Comparison of ENCODE assay signal across 8 mouse cellular contexts in the genomic region with DNA sequence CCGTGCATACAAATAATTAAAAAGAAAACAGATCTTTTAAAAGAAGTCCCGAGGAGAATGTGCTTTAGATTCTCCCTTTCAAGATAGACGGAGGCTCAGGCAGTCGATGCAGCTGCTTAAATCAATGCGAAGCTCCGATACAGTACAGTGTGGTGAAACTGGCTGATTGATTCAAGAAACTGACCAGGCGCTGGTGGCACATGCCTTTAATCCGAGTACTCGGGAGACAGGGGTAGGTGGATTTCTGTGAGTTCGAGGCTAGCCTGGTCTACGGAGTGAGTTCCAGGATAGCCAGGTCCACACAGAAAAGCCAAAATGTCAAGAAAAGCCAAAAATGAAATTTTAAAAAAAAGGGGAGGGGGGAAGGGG. TPM values are rescaled to one million over a fixed set of nuclear protein-coding genes. Genes with fewer than 3 reads are reported as not detected.
DNase-seq lines count a peak whose midpoint lies in the region; ATAC-seq and TF ChIP-seq lines count a peak whose summit lies in the region.

No protein-coding gene starts in this region.

- H3K27me3 ChIP-seq in forebrain, embryonic 11.5 days (ENCODE audit: control insufficient read depth, insufficient read depth, low read length), result no peaks in the 10 kb centered on the region
- H3K27me3 ChIP-seq in liver, embryonic 12.5 days (replicated peaks), result no peaks in the 10 kb centered on the region

- no peak for TF ChIP-seq POLR2A in bone marrow macrophage, adult 2 months (IDR thresholded peaks at IDR 0.05; ENCODE audit: borderline replicate concordance, low read depth, low read length)

- ATAC-seq in forebrain, embryonic 11.5 days (replicated peaks; ENCODE audit: low FRiP score), result peak; percentile 64
- ATAC-seq in liver, embryonic 12.5 days, result peak; percentile 47; the same call in 1 of the 2 replicates
- no peak for ATAC-seq in frontal cortex, adult (ENCODE audit: low TSS enrichment)

- H3K9ac ChIP-seq in forebrain, embryonic 11.5 days (ENCODE audit: low read length), result peak overlapping the region; percentile 65
- peak overlapping the region; percentile 58 for H3K9ac ChIP-seq in liver, embryonic 12.5 days

- peak overlapping the region; percentile 70 for H3K4me3 ChIP-seq in layer of hippocampus, adult 2 months
- H3K4me3 ChIP-seq in bone marrow macrophage, adult 2 months (ENCODE audit: insufficient read depth, low read length), result peak overlapping the region; percentile 38
- peak overlapping the region; percentile 40 for H3K4me3 ChIP-seq in forebrain, embryonic 11.5 days (ENCODE audit: low read depth, low read length)
- peak overlapping the region; percentile 52 for H3K4me3 ChIP-seq in liver, embryonic 12.5 days

- TF ChIP-seq CTCF in layer of hippocampus, adult 2 months (conservative IDR thresholded peaks at IDR 0.05), result no peak
- no peak for TF ChIP-seq CTCF in bone marrow macrophage, adult 2 months (IDR thresholded peaks at IDR 0.05; ENCODE audit: low read depth, low read length)

- H3K36me3 ChIP-seq in forebrain, embryonic 11.5 days (ENCODE audit: control insufficient read depth, insufficient read depth, low read length), result no peaks in the 10 kb centered on the region
- no peaks in the 10 kb centered on the region for H3K36me3 ChIP-seq in liver, embryonic 12.5 days

- DNase-seq in layer of hippocampus, adult 2 months (ENCODE audit: low spot score in 2 of 2), result no peak
- no peak for DNase-seq in layer of hippocampus, postnatal 36 days
- DNase-seq in forebrain, embryonic 11.5 days (ENCODE audit: low spot score), result no peak
- no peak for DNase-seq in gastrocnemius, adult 18-20 months (ENCODE audit: low spot score)
- DNase-seq in kidney, postnatal 10 days, result no peak

- H3K4me2 ChIP-seq in forebrain, embryonic 11.5 days (ENCODE audit: low read depth, low read length, severe bottlenecking), result peak overlapping the region; percentile 54
- peak overlapping the region; percentile 62 for H3K4me2 ChIP-seq in liver, embryonic 12.5 days

- peak overlapping the region; percentile 84 for H3K27ac ChIP-seq in layer of hippocampus, adult 2 months
- no peak overlapping the region for H3K27ac ChIP-seq in bone marrow macrophage, adult 2 months (ENCODE audit: insufficient read depth, low read depth, low read length)
- no peak overlapping the region for H3K27ac ChIP-seq in forebrain, embryonic 11.5 days (ENCODE audit: low read depth, low read length)
- no peak overlapping the region for H3K27ac ChIP-seq in liver, embryonic 12.5 days

- no peaks in the 10 kb centered on the region for H3K4me1 ChIP-seq in bone marrow macrophage, adult 2 months (ENCODE audit: control insufficient read depth, insufficient read depth, low read length)
- no peaks in the 10 kb centered on the region for H3K4me1 ChIP-seq in forebrain, embryonic 11.5 days (replicated peaks; ENCODE audit: control insufficient read depth, insufficient read depth, low read length)
- no peaks in the 10 kb centered on the region for H3K4me1 ChIP-seq in liver, embryonic 12.5 days

- H3K9me3 ChIP-seq in forebrain, embryonic 11.5 days (ENCODE audit: control insufficient read depth, low read length), result no peaks in the 10 kb centered on the region
- no peaks in the 10 kb centered on the region for H3K9me3 ChIP-seq in liver, embryonic 12.5 days (replicated peaks)

- 27% methylated on average over 11 of the region's 11 CpGs for WGBS in forebrain, embryonic 11.5 days
- 20% methylated on average over 11 of the region's 11 CpGs for WGBS in liver, embryonic 12.5 days (ENCODE audit: insufficient replicate concordance)

RNA-seq across cellular contexts. Expression of a gene that starts 31.7 kb away (rescaled TPM):
- total RNA-seq in layer of hippocampus, adult 2 months (2021), result 1 to 10 TPM; 1.4 to 2.3 TPM
- 1 to 10 TPM; 1.8 to 2.3 TPM for total RNA-seq in layer of hippocampus, postnatal 36 days (2021)
- 0.34 TPM in 1 of 2 replicates, not detected in the other for polyA plus RNA-seq in bone marrow macrophage, adult 2 months (2012; ENCODE audit: insufficient read depth, insufficient read length, missing spikeins)
- 0.32 and 0.35 TPM in 2 replicates for polyA plus RNA-seq in forebrain, embryonic 11.5 days (2014; fragmentation: Nextera tagmentation; extraction: Ambion mirVana)
- 0.62 and 0.81 TPM in 2 replicates for polyA plus RNA-seq in liver, embryonic 12.5 days (2016; fragmentation: Nextera tagmentation; extraction: Ambion mirVana)
- under 1 TPM; 0.16 to 0.28 TPM for total RNA-seq in gastrocnemius, adult 18-20 months (2021)

RNA-seq across cellular contexts. Expression of a gene that starts 49.0 kb away (rescaled TPM):
- under 1 TPM; 0.25 to 0.26 TPM for total RNA-seq in layer of hippocampus, adult 2 months (2021)
- total RNA-seq in layer of hippocampus, postnatal 36 days (2021), result under 1 TPM; 0.17 to 0.33 TPM
- not detected in 2 replicates for polyA plus RNA-seq in bone marrow macrophage, adult 2 months (2012; ENCODE audit: insufficient read depth, insufficient read length, missing spikeins)
- polyA plus RNA-seq in forebrain, embryonic 11.5 days (2014; fragmentation: Nextera tagmentation; extraction: Ambion mirVana), result not detected in 2 replicates
- 0.06 TPM in 1 of 2 replicates, not detected in the other for polyA plus RNA-seq in liver, embryonic 12.5 days (2016; fragmentation: Nextera tagmentation; extraction: Ambion mirVana)
- total RNA-seq in gastrocnemius, adult 18-20 months (2021), result not detected

RNA-seq across cellular contexts. Expression of a gene that starts 59.9 kb away (rescaled TPM):
- total RNA-seq in layer of hippocampus, adult 2 months (2021), result 10 to 100 TPM; 36.6 to 41.1 TPM
- 10 to 100 TPM; 39.8 to 42.1 TPM for total RNA-seq in layer of hippocampus, postnatal 36 days (2021)
- 55.6 and 63.1 TPM in 2 replicates for polyA plus RNA-seq in bone marrow macrophage, adult 2 months (2012; ENCODE audit: insufficient read depth, insufficient read length, missing spikeins)
- 36.2 and 37.2 TPM in 2 replicates for polyA plus RNA-seq in forebrain, embryonic 11.5 days (2014; fragmentation: Nextera tagmentation; extraction: Ambion mirVana)
- polyA plus RNA-seq in liver, embryonic 12.5 days (2016; fragmentation: Nextera tagmentation; extraction: Ambion mirVana), result 14.1 and 20.1 TPM in 2 replicates
- total RNA-seq in gastrocnemius, adult 18-20 months (2021), result 10 to 100 TPM; 27.6 to 42.7 TPM
